Mouse (Mus musculus): ENCODE data around the gene Utrn. TPM values are rescaled to one million over a fixed set of nuclear protein-coding genes. Genes with fewer than 3 reads are reported as not detected.

The Utrn gene
- polyA plus RNA-seq, 1 experiment from 2014 or later = 25.7 TPM

GRCm38 (mm10) chr10:12814411-12814810 is 54.8 kb downstream of the Utrn start:
- H3K9me3 ChIP-seq (ENCODE audit: control insufficient read depth, low read length) = no peaks in the 10 kb centered on the region
- no peak for ATAC-seq
- H3K27me3 ChIP-seq (replicated peaks; ENCODE audit: control insufficient read depth, insufficient read depth, low read length) = no peaks in the 10 kb centered on the region
- H3K9ac ChIP-seq (ENCODE audit: low read depth, low read length) = no peak overlapping the region
- WGBS = 91% methylated on average over 7 of the region's 7 CpGs
- H3K27ac ChIP-seq (ENCODE audit: low read depth, low read length) = no peak overlapping the region
- no peak overlapping the region for H3K4me3 ChIP-seq (ENCODE audit: low read length)
- no peaks in the 10 kb centered on the region for H3K4me1 ChIP-seq (ENCODE audit: control insufficient read depth, insufficient read depth, low read depth, low read length)
- H3K4me2 ChIP-seq (ENCODE audit: low read length) = no peak overlapping the region
- H3K36me3 ChIP-seq (ENCODE audit: control insufficient read depth, insufficient read depth, low read length) = no peaks in the 10 kb centered on the region

- no peaks in the 10 kb centered on the region for H3K36me3 ChIP-seq (ENCODE audit: control insufficient read depth, insufficient read depth, low read length)
- H3K4me2 ChIP-seq (ENCODE audit: low read length) = no peak overlapping the region
- ATAC-seq = no peak
- no peak overlapping the region for H3K9ac ChIP-seq (ENCODE audit: low read depth, low read length)
- H3K4me3 ChIP-seq (ENCODE audit: low read length) = no peak overlapping the region
- WGBS = 84% methylated on average over 4 of the region's 4 CpGs
- H3K9me3 ChIP-seq (ENCODE audit: control insufficient read depth, low read length) = no peaks in the 10 kb centered on the region
- H3K27me3 ChIP-seq (replicated peaks; ENCODE audit: control insufficient read depth, insufficient read depth, low read length) = no peaks in the 10 kb centered on the region
- no peak overlapping the region for H3K27ac ChIP-seq (ENCODE audit: low read depth, low read length)
- no peaks in the 10 kb centered on the region for H3K4me1 ChIP-seq (ENCODE audit: control insufficient read depth, insufficient read depth, low read depth, low read length)
These were observed 55.3 kb downstream of the Utrn start for GRCm38 (mm10) chr10:12813881-12814280.

GRCm38 (mm10) chr10:12813211-12813811 is 55.9 kb downstream of the Utrn start:
- H3K4me3 ChIP-seq (ENCODE audit: low read length) = no peak overlapping the region
- WGBS = 69% methylated on average over 12 of the region's 12 CpGs
- no peak overlapping the region for H3K27ac ChIP-seq (ENCODE audit: low read depth, low read length)

GRCm38 (mm10) chr10:12812680-12813079 is 56.5 kb downstream of the Utrn start:
- Histone ChIP-seq H3K9ac (ENCODE audit: low read depth, low read length) (no peak overlapping the region), H3K27me3 (replicated peaks; ENCODE audit: control insufficient read depth, insufficient read depth, low read length) (no peaks in the 10 kb centered on the region), H3K36me3 (ENCODE audit: control insufficient read depth, insufficient read depth, low read length) (no peaks in the 10 kb centered on the region), H3K4me2 (ENCODE audit: low read length) (no peak overlapping the region), H3K27ac (ENCODE audit: low read depth, low read length) (no peak overlapping the region), H3K4me1 (ENCODE audit: control insufficient read depth, insufficient read depth, low read depth, low read length) (no peaks in the 10 kb centered on the region), H3K9me3 (ENCODE audit: control insufficient read depth, low read length) (no peaks in the 10 kb centered on the region), H3K4me3 (ENCODE audit: low read length) (no peak overlapping the region)
- no peak for ATAC-seq
- 81% methylated on average over 5 of the region's 5 CpGs for WGBS

More at GRCm38 (mm10) chr10:12813211-12813811, 55.9 kb downstream of the Utrn start:
- no peak for ATAC-seq
- H3K27me3 ChIP-seq (replicated peaks; ENCODE audit: control insufficient read depth, insufficient read depth, low read length) = no peaks in the 10 kb centered on the region
- H3K36me3 ChIP-seq (ENCODE audit: control insufficient read depth, insufficient read depth, low read length) = no peaks in the 10 kb centered on the region
- no peak overlapping the region for H3K9ac ChIP-seq (ENCODE audit: low read depth, low read length)
- H3K4me2 ChIP-seq (ENCODE audit: low read length) = no peak overlapping the region
- H3K9me3 ChIP-seq (ENCODE audit: control insufficient read depth, low read length) = no peaks in the 10 kb centered on the region
- no peaks in the 10 kb centered on the region for H3K4me1 ChIP-seq (ENCODE audit: control insufficient read depth, insufficient read depth, low read depth, low read length)

- Histone ChIP-seq H3K36me3 (ENCODE audit: control insufficient read depth, insufficient read depth, low read length) (no peaks in the 10 kb centered on the region), H3K4me2 (ENCODE audit: low read length) (no peak overlapping the region), H3K9me3 (ENCODE audit: control insufficient read depth, low read length) (no peaks in the 10 kb centered on the region), H3K4me1 (ENCODE audit: control insufficient read depth, insufficient read depth, low read depth, low read length) (peaks cover 3% of the 10 kb centered on the region; the same call in 1 of the 2 replicates), H3K4me3 (ENCODE audit: low read length) (no peak overlapping the region), H3K27ac (ENCODE audit: low read depth, low read length) (no peak overlapping the region), H3K9ac (ENCODE audit: low read depth, low read length) (no peak overlapping the region), H3K27me3 (replicated peaks; ENCODE audit: control insufficient read depth, insufficient read depth, low read length) (no peaks in the 10 kb centered on the region)
- 96% methylated on average over 2 of the region's 2 CpGs for WGBS
- no peak for ATAC-seq
These were observed 58.3 kb downstream of the Utrn start for GRCm38 (mm10) chr10:12810816-12811215.

GRCm38 (mm10) chr10:12809702-12810101 is 59.5 kb downstream of the Utrn start:
- Histone ChIP-seq H3K4me3 (ENCODE audit: low read length) (no peak overlapping the region), H3K27ac (ENCODE audit: low read depth, low read length) (no peak overlapping the region), H3K27me3 (replicated peaks; ENCODE audit: control insufficient read depth, insufficient read depth, low read length) (no peaks in the 10 kb centered on the region), H3K36me3 (ENCODE audit: control insufficient read depth, insufficient read depth, low read length) (no peaks in the 10 kb centered on the region), H3K4me1 (ENCODE audit: control insufficient read depth, insufficient read depth, low read depth, low read length) (peaks cover 3% of the 10 kb centered on the region; the same call in 1 of the 2 replicates), H3K4me2 (ENCODE audit: low read length) (no peak overlapping the region), H3K9me3 (ENCODE audit: control insufficient read depth, low read length) (no peaks in the 10 kb centered on the region), H3K9ac (ENCODE audit: low read depth, low read length) (no peak overlapping the region)
- no peak for ATAC-seq
- 78% methylated on average over 3 of the region's 3 CpGs for WGBS

- no peaks in the 10 kb centered on the region for H3K27me3 ChIP-seq (replicated peaks; ENCODE audit: control insufficient read depth, insufficient read depth, low read length)
- ATAC-seq = no peak
These were observed 60.7 kb downstream of the Utrn start for GRCm38 (mm10) chr10:12808467-12808866.

GRCm38 (mm10) chr10:12807706-12808105 is 61.5 kb downstream of the Utrn start:
- ATAC-seq = no peak
- Histone ChIP-seq H3K27me3 (replicated peaks; ENCODE audit: control insufficient read depth, insufficient read depth, low read length) (no peaks in the 10 kb centered on the region), H3K9me3 (ENCODE audit: control insufficient read depth, low read length) (no peaks in the 10 kb centered on the region), H3K36me3 (ENCODE audit: control insufficient read depth, insufficient read depth, low read length) (no peaks in the 10 kb centered on the region), H3K4me2 (ENCODE audit: low read length) (no peak overlapping the region), H3K4me3 (ENCODE audit: low read length) (no peak overlapping the region), H3K27ac (ENCODE audit: low read depth, low read length) (no peak overlapping the region), H3K4me1 (ENCODE audit: control insufficient read depth, insufficient read depth, low read depth, low read length) (peaks cover 3% of the 10 kb centered on the region; the same call in 1 of the 2 replicates), H3K9ac (ENCODE audit: low read depth, low read length) (no peak overlapping the region)
- 68% methylated on average over 9 of the region's 9 CpGs for WGBS

More at GRCm38 (mm10) chr10:12808467-12808866, 60.7 kb downstream of the Utrn start:
- Histone ChIP-seq H3K4me1 (ENCODE audit: control insufficient read depth, insufficient read depth, low read depth, low read length) (peaks cover 3% of the 10 kb centered on the region; the same call in 1 of the 2 replicates), H3K27ac (ENCODE audit: low read depth, low read length) (no peak overlapping the region), H3K36me3 (ENCODE audit: control insufficient read depth, insufficient read depth, low read length) (no peaks in the 10 kb centered on the region), H3K4me3 (ENCODE audit: low read length) (no peak overlapping the region), H3K9me3 (ENCODE audit: control insufficient read depth, low read length) (no peaks in the 10 kb centered on the region), H3K9ac (ENCODE audit: low read depth, low read length) (no peak overlapping the region), H3K4me2 (ENCODE audit: low read length) (no peak overlapping the region)
- WGBS = 81% methylated on average over 4 of the region's 4 CpGs

GRCm38 (mm10) chr10:12805826-12806225 is 63.3 kb downstream of the Utrn start:
- no peak overlapping the region for H3K4me2 ChIP-seq (ENCODE audit: low read length)
- H3K9me3 ChIP-seq (ENCODE audit: control insufficient read depth, low read length) = no peaks in the 10 kb centered on the region
- peaks cover 3% of the 10 kb centered on the region; the same call in 1 of the 2 replicates for H3K4me1 ChIP-seq (ENCODE audit: control insufficient read depth, insufficient read depth, low read depth, low read length)
- H3K27me3 ChIP-seq (replicated peaks; ENCODE audit: control insufficient read depth, insufficient read depth, low read length) = no peaks in the 10 kb centered on the region
- H3K9ac ChIP-seq (ENCODE audit: low read depth, low read length) = no peak overlapping the region
- ATAC-seq = no peak
- no peaks in the 10 kb centered on the region for H3K36me3 ChIP-seq (ENCODE audit: control insufficient read depth, insufficient read depth, low read length)
- no peak overlapping the region for H3K4me3 ChIP-seq (ENCODE audit: low read length)
- no peak overlapping the region for H3K27ac ChIP-seq (ENCODE audit: low read depth, low read length)
- 68% methylated on average over 2 of the region's 2 CpGs for WGBS
